Mouse (Mus musculus) lung, postnatal 0 days (tissue): ENCODE measurements around the gene Stat2. TPM values are rescaled to one million over a fixed set of nuclear protein-coding genes. Genes with fewer than 3 reads are reported as not detected.

Source experiments
- ATAC-seq: fragments of 200-750 bp; cut with Nextera tagmentation; 2 replicates; pipeline ENCODE4 v1.8.0; 2017; ENCODE audit warnings: moderate library complexity
- DNase-seq: peaks from one replicate; pipeline ENCODE4 v3.0.0-alpha.2; 2016; ENCODE audit warnings: low spot score
- H3K27ac ChIP-seq: fragments of 300-500 bp; sonication (generic); 2 replicates; pipeline ENCODE4 v1.5.1; 2014; ENCODE audit warnings: antibody characterized with exemption, mild to moderate bottlenecking, low read length, mixed read lengths
- H3K27me3 ChIP-seq: fragments of 300-500 bp; sonication (generic); replicated peaks from 2 replicates; pipeline ENCODE4 v1.6.1; 2014; ENCODE audit warnings: low read length, mixed read lengths; ENCODE audit not compliant: insufficient read depth
- H3K36me3 ChIP-seq: fragments of 300-500 bp; sonication (generic); 2 replicates; pipeline ENCODE4 v1.6.1; 2014; ENCODE audit warnings: low read length, mixed read lengths; ENCODE audit not compliant: insufficient read depth
- H3K4me1 ChIP-seq: fragments of 300-500 bp; sonication (generic); 2 replicates; pipeline ENCODE4 v1.6.1; 2014; ENCODE audit warnings: antibody characterized with exemption, low read depth, low read length, mixed read lengths; ENCODE audit not compliant: insufficient read depth
- H3K4me2 ChIP-seq: fragments of 300-500 bp; sonication (generic); replicated peaks from 2 replicates; pipeline ENCODE4 v1.6.1; 2014; ENCODE audit warnings: low read depth, mild to moderate bottlenecking, low read length, moderate library complexity, mixed read lengths
- H3K4me3 ChIP-seq: fragments of 300-500 bp; sonication (generic); 2 replicates; pipeline ENCODE4 v1.5.1; 2014; ENCODE audit warnings: low read depth, low read length
- H3K9ac ChIP-seq: fragments of 300-500 bp; sonication (generic); replicated peaks from 2 replicates; pipeline ENCODE4 v1.6.1; 2014; ENCODE audit warnings: low read depth, mild to moderate bottlenecking
- H3K9me3 ChIP-seq: fragments of 300-500 bp; sonication (generic); 2 replicates; pipeline ENCODE4 v1.6.1; 2016; ENCODE audit warnings: low read length, mixed read lengths
- CTCF ChIP-seq: IDR thresholded peaks from 2 replicates; pipeline ENCODE4 v1.5.1; 2016; ENCODE audit warnings: antibody characterized with exemption, mild to moderate bottlenecking
- EP300 ChIP-seq: IDR thresholded peaks from 2 replicates; pipeline ENCODE4 v1.6.1; 2016; ENCODE audit warnings: antibody characterized with exemption, mild to moderate bottlenecking, control low read depth
- WGBS: fragments of 180-500 bp; shearing (Covaris S2); extraction: QIAGEN DNeasy Blood & Tissue Kit; methylation state at CpG from one replicate; pipeline ENCODE4 v1.1.7; 2014; 5-methylcytosine and 5-hydroxymethylcytosine counted together
- polyA plus RNA-seq: library from polyadenylated mRNA; unstranded; fragments of >200 nt; fragmentation: Nextera tagmentation; extraction: Ambion mirVana; gene quantifications from 2 replicates; pipeline ENCODE4 v1.2.1, GENCODE M21; 2015

The Stat2 gene
- polyA plus RNA-seq, 1 experiment from 2014 or later, result 11.8 TPM

- H3K36me3 ChIP-seq, result peaks cover under 1% of the 10 kb centered on the region; the same call in 1 of the 2 replicates
- H3K4me3 ChIP-seq, result peak overlapping the region; percentile 48
- no peaks in the 10 kb centered on the region for H3K9me3 ChIP-seq
- peak; percentile 16 for ATAC-seq
- H3K4me1 ChIP-seq, result peaks cover 17% of the 10 kb centered on the region
- no peak for DNase-seq
- H3K27me3 ChIP-seq, result no peaks in the 10 kb centered on the region
- TF ChIP-seq CTCF (no peak), EP300 (no peak)
- peak overlapping the region; percentile 71 for H3K4me2 ChIP-seq
- peak overlapping the region; percentile 61 for H3K9ac ChIP-seq
- H3K27ac ChIP-seq, result peak overlapping the region; percentile 92
- WGBS, result 1% methylated on average over 9 of the region's 9 CpGs
Observed at GRCm38 (mm10) chr10:128302785-128303125, 32.4 kb downstream of the Stat2 start.

DNA sequence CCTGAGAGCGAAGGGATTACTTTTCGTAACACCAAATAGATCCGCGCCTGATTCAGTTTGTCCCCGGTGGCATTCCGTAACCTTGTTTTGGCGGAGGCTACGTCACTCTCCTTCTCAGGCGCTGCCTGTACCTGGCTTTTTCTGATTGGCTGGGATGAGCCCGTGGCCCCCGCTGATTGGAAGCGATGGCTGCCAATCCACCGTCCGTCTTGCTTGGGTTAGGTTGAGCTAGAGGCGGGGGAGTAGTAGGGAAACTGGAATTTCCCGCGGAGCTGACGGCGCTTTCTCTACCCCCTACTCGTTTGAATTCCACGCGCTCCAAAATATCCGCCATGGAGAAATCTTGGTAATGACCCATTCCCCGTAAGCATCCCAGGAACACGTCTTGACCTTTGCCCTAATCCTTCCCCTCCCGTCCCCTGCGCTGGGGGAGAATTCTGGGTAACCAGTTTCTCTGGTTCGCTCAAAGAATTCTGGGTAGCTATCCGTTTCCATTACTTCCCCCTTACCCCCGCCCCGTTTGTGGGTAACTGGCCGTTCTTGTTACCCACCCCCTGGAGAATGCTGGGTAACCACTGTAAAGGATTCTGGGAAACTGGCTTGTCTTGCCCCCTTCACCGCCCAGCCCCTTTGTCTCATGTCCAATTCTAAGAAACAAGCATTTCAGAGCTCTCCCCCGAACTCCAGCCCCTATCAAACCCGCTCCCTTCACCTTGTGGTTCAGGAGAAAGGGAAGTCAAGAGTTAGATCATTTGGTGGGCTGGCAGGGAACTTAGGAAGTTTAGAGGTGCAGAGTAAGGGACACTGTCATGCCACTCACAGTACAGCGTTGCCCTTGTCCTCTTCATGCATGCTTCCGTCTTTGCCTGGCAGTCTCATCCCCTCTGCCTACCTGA is 33.0 kb downstream of the Stat2 start, which contains the start of gene Pan2:
Gene Pan2, plus strand, starts transcription at position 210 of the 896 bp plus-strand sequence.
- under 1% methylated on average over 37 of the region's 37 CpGs for WGBS
- H3K4me2 ChIP-seq, result peak within 1 kb of the TSS; percentile 71
- H3K27ac ChIP-seq, result peak within 1 kb of the TSS; percentile 92
- peak; percentile 53 for TF ChIP-seq EP300
- TF ChIP-seq CTCF, result no peak
- H3K4me1 ChIP-seq, result peaks cover 14% of the 10 kb centered on the region
- no peaks in the 10 kb centered on the region for H3K9me3 ChIP-seq
- H3K4me3 ChIP-seq, result peak within 1 kb of the TSS; percentile 48
- ATAC-seq, result peak; percentile 99
- peak; percentile 99 for DNase-seq
- peak within 1 kb of the TSS; percentile 61 for H3K9ac ChIP-seq
- H3K27me3 ChIP-seq, result no peaks in the 10 kb centered on the region
- H3K36me3 ChIP-seq, result peaks cover 7% of the 10 kb centered on the region; the same call in 1 of the 2 replicates

GRCm38 (mm10) chr10:128309654-128310053 is 39.3 kb downstream of the Stat2 start:
- TF ChIP-seq EP300 (no peak), CTCF (no peak)
- ATAC-seq (peak; percentile 30; the same call in 1 of the 2 replicates), DNase-seq (no peak)
- Histone ChIP-seq H3K36me3 (peaks cover 23% of the 10 kb centered on the region; the same call in 1 of the 2 replicates), H3K4me2 (no peak overlapping the region), H3K4me1 (no peaks in the 10 kb centered on the region), H3K27ac (no peak overlapping the region), H3K4me3 (no peak overlapping the region), H3K9ac (no peak overlapping the region), H3K9me3 (no peaks in the 10 kb centered on the region), H3K27me3 (no peaks in the 10 kb centered on the region)
- WGBS, result 88% methylated on average over 7 of the region's 7 CpGs

DNA sequence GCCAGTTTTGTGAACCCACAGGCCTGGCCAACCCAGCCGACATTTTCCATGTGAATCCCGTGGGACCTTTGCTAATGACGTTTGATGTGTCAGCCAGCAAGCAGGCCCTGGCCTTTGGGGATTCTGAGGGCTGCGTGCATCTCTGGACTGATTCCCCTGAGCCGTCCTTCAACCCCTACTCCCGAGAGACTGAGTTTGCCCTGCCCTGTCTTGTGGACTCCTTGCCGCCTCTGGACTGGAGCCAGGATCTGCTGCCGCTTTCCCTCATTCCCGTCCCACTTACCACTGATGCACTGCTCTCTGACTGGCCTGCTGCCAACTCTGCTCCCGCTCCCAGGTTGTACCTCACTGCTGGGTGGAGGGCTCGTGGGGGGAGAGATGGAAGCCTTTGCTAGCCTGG is 39.8 kb downstream of the Stat2 start:
- Histone ChIP-seq H3K4me2 (no peak overlapping the region), H3K27ac (no peak overlapping the region), H3K4me3 (no peak overlapping the region), H3K36me3 (peaks cover 28% of the 10 kb centered on the region; the same call in 1 of the 2 replicates), H3K9me3 (no peaks in the 10 kb centered on the region), H3K9ac (no peak overlapping the region), H3K4me1 (no peaks in the 10 kb centered on the region), H3K27me3 (no peaks in the 10 kb centered on the region)
- DNase-seq (peak; percentile 44), ATAC-seq (peak; percentile 54)
- 37% methylated on average over 11 of the region's 11 CpGs for WGBS
- no peak for TF ChIP-seq EP300
- no peak for TF ChIP-seq CTCF

DNA sequence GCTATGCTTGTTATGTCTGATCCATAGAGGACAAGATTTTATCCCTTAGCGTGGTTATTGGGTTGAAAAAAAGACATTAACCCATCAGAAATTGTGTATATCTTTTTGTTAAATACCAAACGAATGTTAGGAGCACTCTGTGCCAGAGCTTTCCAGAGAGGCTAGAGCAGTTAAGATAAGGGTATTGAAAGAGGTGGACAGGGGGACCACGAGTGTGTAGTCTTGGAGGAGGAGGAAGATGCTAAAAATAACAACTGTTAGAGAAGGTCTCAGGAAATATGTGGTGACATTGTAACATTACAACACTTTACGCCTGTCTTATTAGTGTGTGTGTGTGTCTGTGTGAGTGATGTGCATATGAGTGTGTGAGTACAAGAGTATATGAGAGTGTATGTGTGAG is 40.5 kb downstream of the Stat2 start:
- Histone ChIP-seq H3K9me3 (no peaks in the 10 kb centered on the region), H3K4me3 (no peak overlapping the region), H3K4me2 (no peak overlapping the region), H3K27ac (no peak overlapping the region), H3K27me3 (no peaks in the 10 kb centered on the region), H3K4me1 (no peaks in the 10 kb centered on the region), H3K9ac (no peak overlapping the region), H3K36me3 (peaks cover 31% of the 10 kb centered on the region; the same call in 1 of the 2 replicates)
- 49% methylated on average over 4 of the region's 4 CpGs for WGBS
- no peak for DNase-seq
- ATAC-seq, result no peak
- TF ChIP-seq EP300, result no peak
- no peak for TF ChIP-seq CTCF

DNA sequence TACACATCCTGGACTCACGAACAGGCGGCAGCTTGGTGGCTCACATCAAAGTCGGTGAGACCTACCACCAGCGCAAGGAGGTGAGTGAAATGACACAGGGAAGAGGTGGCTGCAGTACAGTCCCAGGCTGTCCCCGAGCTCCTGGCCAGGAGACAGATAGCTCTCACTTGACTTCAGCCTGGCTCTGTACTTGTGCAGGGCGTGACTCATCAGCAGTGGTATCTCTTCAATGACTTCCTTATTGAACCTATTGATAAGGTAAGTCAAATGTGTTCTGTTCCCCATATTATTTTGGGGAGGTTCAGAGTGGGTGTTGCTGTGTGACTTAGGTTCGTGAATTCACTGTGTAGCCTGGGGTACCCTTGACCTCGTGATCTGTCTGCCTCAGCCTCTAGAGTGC is 45.2 kb downstream of the Stat2 start:
- Histone ChIP-seq H3K9me3 (no peaks in the 10 kb centered on the region), H3K36me3 (peaks cover 36% of the 10 kb centered on the region), H3K9ac (no peak overlapping the region), H3K27me3 (no peaks in the 10 kb centered on the region), H3K4me3 (no peak overlapping the region), H3K4me2 (no peak overlapping the region), H3K4me1 (no peaks in the 10 kb centered on the region), H3K27ac (no peak overlapping the region)
- DNase-seq, result no peak
- TF ChIP-seq EP300 (no peak), CTCF (no peak)
- no peak for ATAC-seq
- WGBS, result 96% methylated on average over 8 of the region's 8 CpGs
